Mouse (Mus musculus) myocyte (in vitro differentiated cells): ENCODE data around the gene Cmya5. TPM values are rescaled to one million over a fixed set of nuclear protein-coding genes. Genes with fewer than 3 reads are reported as not detected.

ENCODE experiments used
- H3K27me3 ChIP-seq: one replicate; pipeline ENCODE4 v1.6.1; 2011; ENCODE audit not compliant: control insufficient read depth, insufficient read depth, insufficient read length
- H3K36me3 ChIP-seq: one replicate; pipeline ENCODE4 v1.6.1; 2011; ENCODE audit not compliant: control insufficient read depth, insufficient read depth
- H3K4me2 ChIP-seq: one replicate; pipeline ENCODE4 v1.6.1; 2011; ENCODE audit warnings: low read depth, control low read depth
- H3K4me3 ChIP-seq: one replicate; pipeline ENCODE4 v1.5.1; 2011; ENCODE audit warnings: mild to moderate bottlenecking, control low read depth, moderate library complexity
- H3K79me2 ChIP-seq: one replicate; pipeline ENCODE4 v1.6.1; 2011; ENCODE audit not compliant: control insufficient read depth, insufficient read depth
- H3ac ChIP-seq: one replicate; pipeline ENCODE4 v1.6.1; 2011; ENCODE audit not compliant: control insufficient read depth, insufficient read length
- CEBPB ChIP-seq: IDR thresholded peaks from 2 replicates; pipeline ENCODE4 v1.6.1; 2011; ENCODE audit warnings: mild to moderate bottlenecking, moderate library complexity; ENCODE audit not compliant: poor library complexity, insufficient read depth, severe bottlenecking
- E2F4 ChIP-seq: IDR thresholded peaks from one replicate; pipeline ENCODE4 v1.6.1; 2011; ENCODE audit warnings: mild to moderate bottlenecking, control low read depth, moderate library complexity; ENCODE audit not compliant: insufficient read depth
- MAX ChIP-seq: IDR thresholded peaks from one replicate; pipeline ENCODE4 v1.6.1; 2011; ENCODE audit warnings: low read depth, mild to moderate bottlenecking, control low read depth
- MYOD1 ChIP-seq, 3 experiments: IDR thresholded peaks; one replicate each; pipeline ENCODE4 v1.6.1; 2011; ENCODE audit warnings: control low read depth in 2 of 3, low read depth in 2 of 3, mild to moderate bottlenecking in 2 of 3, moderate library complexity in 1 of 3; ENCODE audit not compliant: insufficient read length in 2 of 3, control insufficient read depth in 1 of 3
- MYOG ChIP-seq, 3 experiments: IDR thresholded peaks; one replicate each; pipeline ENCODE4 v1.6.1; 2011; ENCODE audit warnings: control low read depth in 2 of 3, low read depth in 2 of 3, mild to moderate bottlenecking in 2 of 3; ENCODE audit not compliant: insufficient read length in 2 of 3, control insufficient read depth in 1 of 3, insufficient read depth in 1 of 3
- POLR2A ChIP-seq: IDR thresholded peaks from one replicate; pipeline ENCODE4 v1.6.1; 2011; ENCODE audit warnings: low read depth, mild to moderate bottlenecking, control low read depth, moderate library complexity; ENCODE audit not compliant: insufficient read length
- POLR2AphosphoS2 ChIP-seq: IDR thresholded peaks from one replicate; pipeline ENCODE4 v1.6.1; 2011; ENCODE audit warnings: low read depth, control low read depth; ENCODE audit not compliant: insufficient read length
- REST ChIP-seq: IDR thresholded peaks from one replicate; pipeline ENCODE4 v1.6.1; 2011; ENCODE audit warnings: mild to moderate bottlenecking, control low read depth, moderate library complexity; ENCODE audit not compliant: insufficient read depth, insufficient read length
- SRF ChIP-seq: IDR thresholded peaks from one replicate; pipeline ENCODE4 v1.6.1; 2011; ENCODE audit warnings: low read depth; ENCODE audit not compliant: control insufficient read depth, insufficient read length
- TCF12 ChIP-seq: IDR thresholded peaks from one replicate; pipeline ENCODE4 v1.6.1; 2011; ENCODE audit warnings: mild to moderate bottlenecking, control low read depth; ENCODE audit not compliant: poor library complexity, insufficient read depth, severe bottlenecking
- TCF3 ChIP-seq: IDR thresholded peaks from one replicate; pipeline ENCODE4 v1.6.1; 2011; ENCODE audit warnings: low read depth, control low read depth; ENCODE audit not compliant: insufficient read length
- USF1 ChIP-seq: IDR thresholded peaks from one replicate; pipeline ENCODE4 v1.6.1; 2011; ENCODE audit warnings: low read depth, mild to moderate bottlenecking, control low read depth, moderate library complexity
- polyA plus RNA-seq: library from polyadenylated mRNA; unstranded; fragments of >200 nt; fragmentation: generic; extraction: Trizol; gene quantifications from one replicate; pipeline ENCODE4 v1.2.1, GENCODE M21; 2012; ENCODE audit warnings: missing spikeins

The Cmya5 gene
- polyA plus RNA-seq, 1 experiment = 0.04 TPM

DNA sequence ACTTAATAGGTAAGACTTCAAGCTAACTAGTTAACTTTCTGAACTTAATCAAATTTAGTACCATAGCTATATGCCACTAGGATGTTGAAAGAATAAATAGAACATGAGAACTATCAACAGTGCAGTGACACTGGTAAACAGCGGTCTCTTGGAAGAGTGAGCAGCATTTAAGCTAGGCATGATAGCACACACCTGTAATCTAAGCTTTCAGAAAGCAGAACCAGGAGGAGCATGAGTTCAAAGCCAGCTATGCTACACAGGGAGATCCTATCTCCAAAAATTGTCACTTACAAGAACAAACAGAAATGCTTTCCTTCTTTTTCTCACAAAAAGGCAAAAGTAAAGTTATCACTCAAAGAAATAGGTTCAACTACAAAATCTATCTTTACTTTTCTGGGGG lies 35.8 kb upstream of the Cmya5 start:
- TF ChIP-seq USF1 (no peak), TCF3 (no peak), CEBPB (no peak), MYOG (IDR thresholded peaks at IDR 0.05; ENCODE audit: control insufficient read depth in 1 of 3, insufficient read depth in 1 of 3, insufficient read length in 2 of 3, low read depth in 2 of 3) (no peak), POLR2AphosphoS2 (no peak), E2F4 (no peak), TCF12 (no peak), MYOD1 (IDR thresholded peaks at IDR 0.05; ENCODE audit: control insufficient read depth in 1 of 3, insufficient read length in 2 of 3, low read depth in 2 of 3) (no peak), SRF (no peak), REST (no peak), POLR2A (no peak), MAX (no peak)
- Histone ChIP-seq H3K4me2 (no peak overlapping the region), H3K36me3 (peaks cover 27% of the 10 kb centered on the region), H3K79me2 (peaks cover 85% of the 10 kb centered on the region), H3ac (no peak overlapping the region), H3K27me3 (no peaks in the 10 kb centered on the region), H3K4me3 (no peak overlapping the region)

DNA sequence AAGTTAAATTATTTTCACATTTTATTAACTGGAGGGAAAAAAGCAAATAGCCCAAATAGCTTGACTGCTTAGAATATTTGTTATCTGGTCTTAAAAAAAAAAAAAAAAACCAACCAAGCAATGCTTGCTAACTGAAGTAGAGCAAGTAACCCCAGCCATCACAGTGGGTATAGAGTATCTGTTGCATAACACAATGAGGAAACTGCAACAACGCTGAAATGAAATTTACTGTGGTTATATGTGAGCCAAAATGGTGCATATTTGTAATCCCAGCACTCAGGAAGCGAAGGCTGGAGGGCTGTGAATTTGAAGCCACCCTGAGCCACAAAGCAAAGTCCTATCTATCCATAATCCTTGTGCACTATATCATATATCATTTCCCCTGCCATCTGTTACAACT lies 35.0 kb upstream of the Cmya5 start:
- H3K27me3 ChIP-seq = no peaks in the 10 kb centered on the region
- H3ac ChIP-seq = no peak overlapping the region
- H3K4me3 ChIP-seq = no peak overlapping the region
- no peak for TF ChIP-seq REST
- no peak overlapping the region for H3K4me2 ChIP-seq
- peaks cover 77% of the 10 kb centered on the region for H3K79me2 ChIP-seq
- peaks cover 22% of the 10 kb centered on the region for H3K36me3 ChIP-seq

GRCm38 (mm10) chr13:93177571-93177970 lies 33.0 kb upstream of the Cmya5 start:
- Histone ChIP-seq H3K36me3 (peaks cover 15% of the 10 kb centered on the region), H3K4me3 (no peak overlapping the region), H3ac (no peak overlapping the region), H3K4me2 (no peak overlapping the region), H3K79me2 (peaks cover 58% of the 10 kb centered on the region), H3K27me3 (no peaks in the 10 kb centered on the region)
- TF ChIP-seq MYOD1 (IDR thresholded peaks at IDR 0.05; ENCODE audit: control insufficient read depth in 1 of 3, insufficient read length in 2 of 3, low read depth in 2 of 3) = no peak
- no peak for TF ChIP-seq MYOG (IDR thresholded peaks at IDR 0.05; ENCODE audit: control insufficient read depth in 1 of 3, insufficient read depth in 1 of 3, insufficient read length in 2 of 3, low read depth in 2 of 3)
- TF ChIP-seq E2F4 = no peak
- TF ChIP-seq CEBPB = no peak
- no peak for TF ChIP-seq POLR2A
- no peak for TF ChIP-seq SRF

DNA sequence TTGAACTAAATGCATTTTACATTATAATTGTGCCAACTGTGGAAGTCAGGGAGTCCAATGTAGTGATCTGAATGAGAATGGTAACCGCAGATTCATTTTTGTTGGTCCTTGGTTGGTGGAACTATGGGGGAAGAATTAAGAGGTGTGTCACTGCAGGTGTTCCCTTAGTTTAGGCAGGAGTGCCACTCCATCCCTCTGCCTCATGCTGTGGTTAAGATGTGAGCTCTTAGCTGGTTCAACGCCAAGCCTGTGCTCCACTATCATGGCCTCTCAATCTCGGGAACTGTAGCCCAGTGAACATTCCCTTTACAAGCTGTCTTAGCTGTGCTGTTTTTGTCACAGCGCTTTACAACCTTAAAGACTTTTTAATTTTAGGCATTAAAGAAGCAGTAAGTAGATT lies 18.8 kb upstream of the Cmya5 start:
- Histone ChIP-seq H3K27me3 (no peaks in the 10 kb centered on the region), H3K4me2 (no peak overlapping the region), H3K79me2 (peaks cover 3% of the 10 kb centered on the region), H3ac (no peak overlapping the region), H3K4me3 (no peak overlapping the region), H3K36me3 (peaks cover 39% of the 10 kb centered on the region)
- no peak for TF ChIP-seq USF1
- no peak for TF ChIP-seq CEBPB

DNA sequence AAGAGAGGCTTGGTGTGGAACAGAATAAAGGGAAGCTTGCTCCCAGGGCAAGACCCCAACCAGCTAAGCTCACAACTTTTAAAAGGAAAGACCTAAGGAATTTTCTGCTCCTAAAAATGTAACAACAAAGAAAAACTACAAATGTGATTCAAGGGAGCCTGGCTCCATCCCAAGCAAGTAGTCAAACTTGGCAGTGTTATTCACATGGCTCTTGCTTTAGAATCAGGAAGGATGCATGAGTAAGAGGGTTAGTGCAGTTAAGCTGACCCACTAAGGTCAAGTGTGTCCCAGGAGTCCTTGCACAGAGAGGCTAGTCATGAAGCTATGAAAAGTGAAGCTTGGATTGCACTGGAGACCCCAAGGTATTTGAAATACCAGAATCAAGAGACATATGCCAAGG lies 17.9 kb upstream of the Cmya5 start:
- no peak overlapping the region for H3K4me2 ChIP-seq
- no peaks in the 10 kb centered on the region for H3K27me3 ChIP-seq
- H3K36me3 ChIP-seq = peaks cover 31% of the 10 kb centered on the region
- no peak overlapping the region for H3K4me3 ChIP-seq
- TF ChIP-seq SRF (no peak), POLR2A (no peak), MAX (no peak), MYOG (IDR thresholded peaks at IDR 0.05; ENCODE audit: control insufficient read depth in 1 of 3, insufficient read depth in 1 of 3, insufficient read length in 2 of 3, low read depth in 2 of 3) (no peak), REST (no peak), USF1 (no peak), CEBPB (no peak), POLR2AphosphoS2 (no peak), MYOD1 (IDR thresholded peaks at IDR 0.05; ENCODE audit: control insufficient read depth in 1 of 3, insufficient read length in 2 of 3, low read depth in 2 of 3) (no peak), E2F4 (no peak), TCF3 (no peak), TCF12 (no peak)
- no peaks in the 10 kb centered on the region for H3K79me2 ChIP-seq
- H3ac ChIP-seq = no peak overlapping the region

DNA sequence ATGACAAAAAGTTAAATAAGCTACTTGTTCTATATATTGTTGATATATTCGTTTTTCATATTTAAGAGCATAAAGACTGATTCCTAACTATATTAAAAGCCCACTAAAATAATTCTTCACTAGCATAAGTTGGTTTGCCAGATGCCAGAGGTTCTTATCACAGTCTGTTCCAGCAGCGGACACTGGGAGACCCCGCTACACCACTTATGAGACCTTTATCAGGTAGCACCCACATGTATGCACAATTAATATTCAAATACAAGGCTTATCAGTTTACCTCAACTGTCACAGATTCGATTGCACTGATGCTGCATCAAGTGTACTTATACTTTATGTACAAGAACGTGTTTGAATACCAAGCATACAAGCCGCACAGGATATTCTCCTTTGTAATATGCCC lies 13.7 kb upstream of the Cmya5 start:
- TF ChIP-seq TCF3 = no peak
- TF ChIP-seq POLR2AphosphoS2 = no peak
- TF ChIP-seq SRF = no peak
- Histone ChIP-seq H3K79me2 (no peaks in the 10 kb centered on the region), H3K36me3 (peaks cover 28% of the 10 kb centered on the region), H3ac (no peak overlapping the region), H3K4me3 (no peak overlapping the region), H3K27me3 (no peaks in the 10 kb centered on the region), H3K4me2 (no peak overlapping the region)
